Comparison of ENCODE assay signal across 8 mouse cellular contexts in genomic region chr4:154140213-154141008, GRCm38 (mm10). TPM values are rescaled to one million over a fixed set of nuclear protein-coding genes. Genes with fewer than 3 reads are reported as not detected.
DNase-seq lines count a peak whose midpoint lies in the region; ATAC-seq lines count a peak whose summit lies in the region.

No protein-coding gene starts in this region.

- H3K4me3 ChIP-seq in megakaryocyte, embryonic 14.5 days (replicated peaks) = peak overlapping the region; percentile 96
- H3K4me3 ChIP-seq in limb, embryonic 11.5 days (ENCODE audit: low read depth, low read length) = peak overlapping the region; percentile 38

- 2% methylated on average over 37 of the region's 46 CpGs for WGBS in limb, embryonic 11.5 days

- H3K4me1 ChIP-seq in megakaryocyte, embryonic 14.5 days = peaks cover 47% of the 10 kb centered on the region
- peaks cover 13% of the 10 kb centered on the region; the same call in 1 of the 2 replicates for H3K4me1 ChIP-seq in limb, embryonic 11.5 days (ENCODE audit: control insufficient read depth, insufficient read depth, low read length)

- ATAC-seq in megakaryocyte, adult 5-6 weeks (ENCODE audit: poor library complexity, severe bottlenecking) = no peak
- no peak for ATAC-seq in limb, embryonic 11.5 days (ENCODE audit: insufficient number of reproducible peaks, low FRiP score, low TSS enrichment, low read depth)

- H3K9me3 ChIP-seq in megakaryocyte, embryonic 14.5 days = no peaks in the 10 kb centered on the region
- no peaks in the 10 kb centered on the region for H3K9me3 ChIP-seq in limb, embryonic 11.5 days (ENCODE audit: control insufficient read depth, low read length)

- peak; percentile 59 for DNase-seq in cerebellum, adult 11-12 months
- DNase-seq in cerebellum, postnatal 25 days = no peak
- DNase-seq in limb, embryonic 11.5 days (ENCODE audit: low spot score) = peak; percentile 62
- DNase-seq in retina, embryonic 14.5 days (ENCODE audit: low spot score) = peak; percentile 33
- no peak for DNase-seq in spleen, adult 18-20 months
- no peak for DNase-seq in ovary, adult 18-20 months (ENCODE audit: low spot score)

- H3K27ac ChIP-seq in limb, embryonic 11.5 days (replicated peaks; ENCODE audit: low read depth, low read length) = no peak overlapping the region

- peak overlapping the region; percentile 47 for H3K9ac ChIP-seq in limb, embryonic 11.5 days (ENCODE audit: low read length)

- peak overlapping the region; percentile 78 for H3K4me2 ChIP-seq in limb, embryonic 11.5 days (ENCODE audit: low read depth, severe bottlenecking)

- peaks cover 63% of the 10 kb centered on the region for H3K27me3 ChIP-seq in megakaryocyte, embryonic 14.5 days (replicated peaks)
- peaks cover 57% of the 10 kb centered on the region for H3K27me3 ChIP-seq in limb, embryonic 11.5 days (ENCODE audit: control insufficient read depth, insufficient read depth, low read length)

- peaks cover 4% of the 10 kb centered on the region for H3K36me3 ChIP-seq in megakaryocyte, embryonic 14.5 days (replicated peaks; ENCODE audit: low read length)
- H3K36me3 ChIP-seq in limb, embryonic 11.5 days (ENCODE audit: control insufficient read depth, insufficient read depth, low read length) = no peaks in the 10 kb centered on the region

RNA-seq across cellular contexts. Expression of gene Trp73, which starts 0.4 kb away (rescaled TPM):
- not detected in 2 replicates for polyA plus RNA-seq in megakaryocyte, embryonic 14.5 days (2012; ENCODE audit: insufficient read depth, low replicate concordance)
- total RNA-seq in megakaryocyte, adult 5-6 weeks (2015) = not detected in 2 replicates
- not detected in 2 replicates for total RNA-seq in megakaryocyte, adult 5-6 weeks (2017)
- polyA plus RNA-seq in limb, embryonic 11.5 days (2014; fragmentation: Nextera tagmentation; extraction: Ambion mirVana) = 0.71 and 0.75 TPM in 2 replicates

RNA-seq across cellular contexts. Expression of gene Wrap73, which starts 1.8 kb away (rescaled TPM):
- 2.2 and 6.5 TPM in 2 replicates for polyA plus RNA-seq in megakaryocyte, embryonic 14.5 days (2012; ENCODE audit: insufficient read depth, low replicate concordance)
- total RNA-seq in megakaryocyte, adult 5-6 weeks (2015) = 9.6 and 9.8 TPM in 2 replicates
- total RNA-seq in megakaryocyte, adult 5-6 weeks (2017) = 3.6 and 5.3 TPM in 2 replicates
- polyA plus RNA-seq in limb, embryonic 11.5 days (2014; fragmentation: Nextera tagmentation; extraction: Ambion mirVana) = 47.3 and 48.0 TPM in 2 replicates

RNA-seq across cellular contexts. Expression of gene Tprgl, which starts 20.1 kb away (rescaled TPM):
- polyA plus RNA-seq in megakaryocyte, embryonic 14.5 days (2012; ENCODE audit: insufficient read depth, low replicate concordance) = 89.3 and 116 TPM in 2 replicates
- total RNA-seq in megakaryocyte, adult 5-6 weeks (2015) = 75.5 and 90.9 TPM in 2 replicates
- total RNA-seq in megakaryocyte, adult 5-6 weeks (2017) = 52.4 and 57.3 TPM in 2 replicates
- 107 and 109 TPM in 2 replicates for polyA plus RNA-seq in limb, embryonic 11.5 days (2014; fragmentation: Nextera tagmentation; extraction: Ambion mirVana)

RNA-seq across cellular contexts. Expression of gene Megf6, which starts 30.1 kb away (rescaled TPM):
- polyA plus RNA-seq in megakaryocyte, embryonic 14.5 days (2012; ENCODE audit: insufficient read depth, low replicate concordance) = not detected in 2 replicates
- total RNA-seq in megakaryocyte, adult 5-6 weeks (2015) = not detected in 2 replicates
- total RNA-seq in megakaryocyte, adult 5-6 weeks (2017) = 0.04 TPM in 1 of 2 replicates, not detected in the other
- polyA plus RNA-seq in limb, embryonic 11.5 days (2014; fragmentation: Nextera tagmentation; extraction: Ambion mirVana) = 30.3 and 37.3 TPM in 2 replicates

Comparison
In these comparisons a context has a peak if more than half of its experiments do, and no peak if none do; other contexts are left out.
1. DNase-seq: peak in cerebellum, adult 11-12 months (single experiment), limb, embryonic 11.5 days (single experiment) and retina, embryonic 14.5 days (single experiment); none in cerebellum, postnatal 25 days (0 of 2), spleen, adult 18-20 months (0 of 2) and ovary, adult 18-20 months (single experiment).